Mouse (Mus musculus) stomach, embryonic 15.5 days (tissue): ENCODE results near the gene Pla1a. TPM values are rescaled to one million over a fixed set of nuclear protein-coding genes. Genes with fewer than 3 reads are reported as not detected.

Experiments used
- ATAC-seq: fragments of 200-750 bp; cut with Nextera tagmentation; 2 replicates; pipeline ENCODE4 v1.8.0; 2017; ENCODE audit warnings: low read depth, moderate number of reproducible peaks, moderate TSS enrichment; ENCODE audit not compliant: insufficient read depth, low FRiP score
- H3K27ac ChIP-seq: fragments of 300-500 bp; sonication (generic); 2 replicates; pipeline ENCODE4 v1.5.1; 2015; ENCODE audit warnings: mild to moderate bottlenecking, inconsistent platforms
- H3K27me3 ChIP-seq: fragments of 300-500 bp; sonication (generic); replicated peaks from 2 replicates; pipeline ENCODE4 v1.6.1; 2015; ENCODE audit warnings: inconsistent platforms
- H3K36me3 ChIP-seq: fragments of 300-500 bp; sonication (generic); 2 replicates; pipeline ENCODE4 v1.6.1; 2015; ENCODE audit warnings: inconsistent platforms
- H3K4me1 ChIP-seq: fragments of 300-500 bp; sonication (generic); 2 replicates; pipeline ENCODE4 v1.6.1; 2015; ENCODE audit warnings: inconsistent platforms
- H3K4me2 ChIP-seq: fragments of 300-500 bp; sonication (generic); 2 replicates; pipeline ENCODE4 v1.6.1; 2015; ENCODE audit warnings: mild to moderate bottlenecking, inconsistent platforms
- H3K4me3 ChIP-seq: fragments of 300-500 bp; sonication (generic); replicated peaks from 2 replicates; pipeline ENCODE4 v1.5.1; 2015; ENCODE audit warnings: inconsistent platforms
- H3K9ac ChIP-seq: fragments of 300-500 bp; sonication (generic); 2 replicates; pipeline ENCODE4 v1.6.1; 2015; ENCODE audit warnings: inconsistent platforms
- H3K9me3 ChIP-seq: fragments of 300-500 bp; sonication (generic); 2 replicates; pipeline ENCODE4 v1.6.1; 2016; ENCODE audit warnings: inconsistent platforms
- whole genome bisulfite sequencing: fragments of 180-500 bp; shearing (Covaris S2); methylation state at CpG from one replicate; pipeline ENCODE4 v1.1.7; 2015; 5-methylcytosine and 5-hydroxymethylcytosine counted together
- polyA plus RNA-seq: library from polyadenylated mRNA; unstranded; fragments of >200 nt; fragmentation: Nextera tagmentation; extraction: Ambion mirVana; gene quantifications from 2 replicates; pipeline ENCODE4 v1.2.1, GENCODE M21; 2015

The Pla1a gene
- polyA plus RNA-seq, 1 experiment from 2014 or later: 3.2 TPM

DNA sequence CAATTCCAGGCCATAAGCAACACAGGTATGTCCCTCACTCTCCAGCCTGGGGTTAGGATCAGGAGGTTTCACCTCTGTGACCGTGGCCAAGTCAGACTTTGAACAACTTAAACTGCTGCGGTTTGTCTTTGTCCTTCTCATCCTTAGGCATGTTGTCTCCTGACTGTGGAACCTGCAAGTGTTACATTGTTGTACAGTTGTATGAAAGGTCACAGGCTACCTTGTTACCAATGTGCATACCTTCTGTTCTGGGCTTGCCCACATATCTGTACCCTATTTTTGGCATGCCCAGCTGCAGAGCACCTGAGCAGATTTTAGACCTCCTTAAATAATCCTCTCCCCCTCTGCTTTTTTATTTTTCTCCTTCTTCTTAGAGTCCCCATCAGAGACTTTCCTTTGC, 73.7 kb downstream of the Pla1a start:
- 80% methylated on average over 2 of the region's 2 CpGs for WGBS
- H3K27me3 ChIP-seq: no peaks in the 10 kb centered on the region
- H3K4me1 ChIP-seq: peaks cover 8% of the 10 kb centered on the region
- H3K27ac ChIP-seq: no peak overlapping the region
- no peak overlapping the region for H3K9ac ChIP-seq
- no peak for ATAC-seq
- no peaks in the 10 kb centered on the region for H3K9me3 ChIP-seq
- H3K36me3 ChIP-seq: no peaks in the 10 kb centered on the region
- no peak overlapping the region for H3K4me3 ChIP-seq
- H3K4me2 ChIP-seq: no peak overlapping the region

DNA sequence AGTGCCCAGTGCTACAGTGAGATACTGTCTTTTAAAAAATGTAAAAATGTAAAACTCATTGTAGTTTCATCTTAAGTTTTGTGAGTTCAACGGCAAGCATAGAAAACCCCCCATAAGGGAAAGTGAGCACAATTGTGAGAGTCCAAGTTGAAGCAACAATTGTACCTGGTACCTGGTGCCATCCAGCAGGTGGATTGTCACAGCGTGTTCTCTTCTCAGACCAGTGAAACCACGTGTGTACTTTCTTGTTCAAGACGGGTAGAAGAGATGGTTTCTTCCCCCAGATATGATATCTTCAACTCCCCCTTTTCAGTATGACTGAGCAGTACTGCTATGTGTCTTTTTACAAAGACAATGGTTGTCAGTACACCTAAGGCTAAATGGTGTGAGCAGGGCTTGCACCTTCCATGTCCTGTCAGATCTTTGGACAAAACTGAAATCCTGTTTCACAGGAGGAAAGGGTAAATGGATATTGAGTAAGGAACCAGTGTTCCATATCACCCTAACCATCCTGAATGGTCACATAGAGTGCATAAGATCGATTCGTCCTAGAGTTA, 74.6 kb downstream of the Pla1a start:
- no peak overlapping the region for H3K9ac ChIP-seq
- H3K36me3 ChIP-seq: 0 out of 2 replicates have a peak, but pooled peaks cover 4% of the 10 kb centered on the region
- H3K9me3 ChIP-seq: no peaks in the 10 kb centered on the region
- no peak for ATAC-seq
- H3K4me1 ChIP-seq: peaks cover 8% of the 10 kb centered on the region
- 86% methylated on average over 6 of the region's 6 CpGs for WGBS
- no peak overlapping the region for H3K4me3 ChIP-seq
- H3K27me3 ChIP-seq: no peaks in the 10 kb centered on the region
- H3K4me2 ChIP-seq: no peak overlapping the region
- H3K27ac ChIP-seq: no peak overlapping the region

DNA sequence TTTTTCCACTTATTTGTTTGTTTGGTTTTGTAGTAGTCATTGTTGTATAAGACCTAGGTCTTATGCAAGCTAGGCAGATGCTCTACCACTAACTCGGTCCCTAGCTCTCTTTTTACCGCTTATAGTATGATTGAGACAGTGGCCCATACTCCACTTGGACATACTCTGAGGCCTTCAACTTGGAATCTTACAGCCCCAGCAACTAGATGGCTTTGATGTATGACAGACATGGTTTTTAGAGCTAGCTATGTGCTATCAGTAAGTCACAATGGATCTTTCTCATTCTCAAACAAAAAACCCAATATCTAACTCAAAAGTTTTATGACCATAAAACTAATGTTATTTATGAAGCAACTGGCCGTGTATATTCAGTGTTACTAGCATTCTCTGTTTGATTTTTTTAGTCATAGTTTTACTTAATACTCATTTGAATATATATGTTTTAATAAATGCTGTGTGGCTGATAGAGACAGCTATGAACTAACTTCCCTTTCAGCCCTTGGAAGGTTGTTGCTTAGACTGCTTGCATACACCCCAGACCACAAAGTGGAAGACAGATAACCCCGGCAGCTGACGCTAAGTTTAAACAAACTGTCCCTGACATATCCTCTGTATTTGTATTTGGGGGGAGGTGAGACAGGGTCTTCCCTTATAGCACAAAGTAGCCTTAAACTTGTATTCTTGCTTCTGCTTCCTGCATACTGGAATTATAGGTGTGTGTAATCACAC, 78.6 kb downstream of the Pla1a start:
- no peak for ATAC-seq
- 62% methylated on average over 5 of the region's 5 CpGs for WGBS
- Histone ChIP-seq H3K4me1 (no peaks in the 10 kb centered on the region), H3K9ac (no peak overlapping the region), H3K9me3 (no peaks in the 10 kb centered on the region), H3K27ac (no peak overlapping the region), H3K4me3 (no peak overlapping the region), H3K27me3 (no peaks in the 10 kb centered on the region), H3K36me3 (0 out of 2 replicates have a peak, but pooled peaks cover 9% of the 10 kb centered on the region), H3K4me2 (no peak overlapping the region)

DNA sequence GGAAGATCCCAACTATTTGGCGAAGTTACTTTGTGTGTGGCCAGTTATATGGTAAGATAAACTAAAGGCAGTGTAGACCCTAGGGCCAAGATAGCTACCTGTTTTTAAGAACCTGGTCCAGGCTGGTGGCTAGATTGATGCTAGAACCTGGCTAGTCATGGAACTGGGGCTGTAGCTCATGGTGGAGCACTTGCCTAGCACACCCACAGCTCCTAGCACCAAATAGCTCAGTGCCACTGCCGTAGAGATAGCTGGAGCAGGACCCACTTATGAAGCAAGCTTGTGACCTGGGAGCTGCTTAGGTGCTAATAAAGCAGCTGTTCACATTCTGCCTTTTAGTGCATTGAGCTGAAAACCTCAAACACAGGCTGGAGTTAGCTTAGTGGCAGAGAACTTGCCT, 79.3 kb downstream of the Pla1a start:
- 85% methylated on average over 2 of the region's 2 CpGs for WGBS
- H3K9me3 ChIP-seq: no peaks in the 10 kb centered on the region
- no peaks in the 10 kb centered on the region for H3K4me1 ChIP-seq
- no peak overlapping the region for H3K9ac ChIP-seq
- no peak overlapping the region for H3K27ac ChIP-seq
- no peak overlapping the region for H3K4me2 ChIP-seq
- no peaks in the 10 kb centered on the region for H3K27me3 ChIP-seq
- H3K4me3 ChIP-seq: no peak overlapping the region
- no peak for ATAC-seq
- 0 out of 2 replicates have a peak, but pooled peaks cover 9% of the 10 kb centered on the region for H3K36me3 ChIP-seq

DNA sequence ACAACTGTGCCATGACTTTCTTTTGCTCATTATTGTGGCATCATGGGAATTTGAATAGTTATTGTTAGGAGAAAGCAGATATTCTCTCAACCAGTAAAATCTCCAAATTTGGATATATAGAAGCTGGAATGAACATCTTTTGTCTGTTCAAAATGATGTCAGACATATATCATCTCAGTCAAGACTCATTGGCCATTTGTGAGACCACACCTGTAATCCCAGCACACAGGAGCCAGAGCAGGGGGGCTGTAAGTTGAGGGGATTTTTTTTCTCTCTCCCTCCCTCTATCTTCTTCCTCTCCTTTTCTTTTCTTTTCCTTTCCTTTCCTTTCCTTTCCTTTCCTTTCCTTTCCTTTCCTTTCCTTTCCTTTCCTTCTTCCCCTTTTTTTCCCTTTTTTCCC, 80.1 kb downstream of the Pla1a start:
- no peak overlapping the region for H3K9ac ChIP-seq
- no peaks in the 10 kb centered on the region for H3K27me3 ChIP-seq
- H3K4me2 ChIP-seq: no peak overlapping the region
- no peak overlapping the region for H3K4me3 ChIP-seq
- H3K9me3 ChIP-seq: no peaks in the 10 kb centered on the region
- peaks cover 4% of the 10 kb centered on the region; the same call in 1 of the 2 replicates for H3K4me1 ChIP-seq
- ATAC-seq: no peak
- H3K36me3 ChIP-seq: 0 out of 2 replicates have a peak, but pooled peaks cover 9% of the 10 kb centered on the region
- H3K27ac ChIP-seq: no peak overlapping the region

DNA sequence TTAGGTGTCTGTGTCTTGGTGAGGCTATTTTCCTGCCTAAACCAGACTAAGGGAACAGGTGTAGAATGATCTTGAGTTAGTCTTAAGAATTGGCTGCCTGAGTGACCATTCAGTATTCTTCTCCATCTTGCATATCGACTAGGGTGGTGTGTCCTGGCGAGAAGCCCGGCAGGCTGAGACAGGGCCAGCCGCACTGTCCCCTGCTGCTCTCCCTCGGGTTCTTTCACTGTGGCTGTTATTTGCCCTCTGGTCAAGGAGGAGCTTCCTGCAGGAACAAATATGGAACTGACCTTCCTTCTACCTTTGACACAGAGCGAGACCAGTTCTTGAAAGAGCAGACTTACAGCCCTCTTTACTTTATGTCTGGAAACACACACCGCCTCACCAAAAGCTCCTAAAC, 80.9 kb downstream of the Pla1a start:
- no peaks in the 10 kb centered on the region for H3K27me3 ChIP-seq
- no peak overlapping the region for H3K27ac ChIP-seq
- H3K4me2 ChIP-seq: no peak overlapping the region
- WGBS: 78% methylated on average over 7 of the region's 7 CpGs
- no peaks in the 10 kb centered on the region for H3K9me3 ChIP-seq
- peaks cover 7% of the 10 kb centered on the region; the same call in 1 of the 2 replicates for H3K4me1 ChIP-seq
- no peak for ATAC-seq
- H3K9ac ChIP-seq: no peak overlapping the region
- H3K36me3 ChIP-seq: 0 out of 2 replicates have a peak, but pooled peaks cover 9% of the 10 kb centered on the region
- no peak overlapping the region for H3K4me3 ChIP-seq

DNA sequence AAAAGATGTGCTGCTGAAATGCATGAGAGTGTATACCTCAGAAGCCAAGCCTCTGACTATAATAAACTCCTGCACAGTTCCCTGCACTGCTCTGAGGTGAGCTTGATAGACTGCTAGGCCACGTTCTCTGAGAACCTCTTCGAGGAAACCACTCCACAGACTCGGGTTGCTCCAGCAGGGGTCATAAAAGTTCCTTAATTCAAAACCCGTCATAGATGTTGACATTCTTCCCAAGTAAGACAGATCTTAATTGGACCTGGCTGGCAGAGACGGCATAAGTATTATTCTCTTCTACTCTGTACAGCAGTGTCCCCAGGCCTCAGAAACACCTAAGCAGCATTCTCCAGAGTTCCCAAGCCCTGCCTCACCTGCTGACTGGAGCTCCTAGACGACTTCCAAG, 82.0 kb downstream of the Pla1a start:
- no peak overlapping the region for H3K4me2 ChIP-seq
- H3K9me3 ChIP-seq: no peaks in the 10 kb centered on the region
- H3K27ac ChIP-seq: no peak overlapping the region
- H3K4me3 ChIP-seq: no peak overlapping the region
- peaks cover 7% of the 10 kb centered on the region; the same call in 1 of the 2 replicates for H3K4me1 ChIP-seq
- H3K27me3 ChIP-seq: no peaks in the 10 kb centered on the region
- 58% methylated on average over 6 of the region's 6 CpGs for whole genome bisulfite sequencing
- no peak for ATAC-seq
- no peak overlapping the region for H3K9ac ChIP-seq
- 0 out of 2 replicates have a peak, but pooled peaks cover 9% of the 10 kb centered on the region for H3K36me3 ChIP-seq

DNA sequence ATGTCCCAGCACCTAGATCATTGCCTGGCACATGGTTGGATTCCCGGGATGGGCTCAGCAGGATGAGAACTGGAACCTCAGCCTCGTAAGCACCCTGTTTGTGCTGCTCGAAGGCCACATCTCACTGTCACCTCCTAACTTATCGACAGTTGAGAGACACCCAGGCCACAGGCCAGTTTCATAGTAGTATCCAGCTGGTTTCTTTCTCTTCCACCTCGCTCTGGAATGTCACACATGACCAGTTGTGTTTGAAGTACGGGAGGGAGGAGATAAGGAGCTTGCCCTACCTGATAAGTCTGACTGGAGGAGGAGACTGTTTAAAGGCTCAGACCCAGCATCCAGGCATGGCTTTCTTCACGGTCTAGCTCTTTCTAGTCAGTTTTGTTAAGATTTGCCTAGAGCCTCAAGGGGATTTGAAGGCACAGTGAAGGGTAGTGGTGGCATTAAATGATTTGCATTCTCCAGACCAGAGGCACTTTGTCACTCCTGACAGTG, 82.5 kb downstream of the Pla1a start:
- Histone ChIP-seq H3K27me3 (no peaks in the 10 kb centered on the region), H3K4me1 (peaks cover 7% of the 10 kb centered on the region; the same call in 1 of the 2 replicates), H3K4me3 (no peak overlapping the region), H3K4me2 (no peak overlapping the region), H3K9me3 (no peaks in the 10 kb centered on the region), H3K9ac (no peak overlapping the region), H3K36me3 (0 out of 2 replicates have a peak, but pooled peaks cover 9% of the 10 kb centered on the region), H3K27ac (no peak overlapping the region; the same call in 1 of the 2 replicates)
- peak; percentile 63 for ATAC-seq
- 51% methylated on average over 7 of the region's 7 CpGs for WGBS

DNA sequence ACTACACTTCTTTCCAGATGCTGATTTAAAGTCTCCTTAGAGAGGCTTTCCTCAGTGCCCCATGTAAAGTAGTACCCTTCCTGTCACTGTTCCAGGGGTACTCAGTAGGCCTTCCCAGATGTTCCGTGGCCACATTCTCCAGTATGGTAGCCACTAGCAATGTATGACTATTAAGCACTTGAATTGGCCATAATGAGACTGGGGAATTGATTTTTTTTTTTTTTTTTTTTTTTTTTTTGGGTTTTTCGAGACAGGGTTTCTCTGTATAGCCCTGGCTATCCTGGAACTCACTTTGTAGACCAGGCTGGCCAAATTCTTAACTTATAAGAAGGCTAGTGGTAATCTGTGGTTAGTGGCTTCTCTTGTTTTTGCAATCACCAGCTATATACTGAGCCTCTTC, 83.1 kb downstream of the Pla1a start:
- no peak overlapping the region for H3K27ac ChIP-seq
- peaks cover 7% of the 10 kb centered on the region; the same call in 1 of the 2 replicates for H3K4me1 ChIP-seq
- H3K27me3 ChIP-seq: no peaks in the 10 kb centered on the region
- no peaks in the 10 kb centered on the region for H3K9me3 ChIP-seq
- H3K36me3 ChIP-seq: 0 out of 2 replicates have a peak, but pooled peaks cover 9% of the 10 kb centered on the region
- no peak overlapping the region for H3K4me2 ChIP-seq
- WGBS: 88% methylated on average over 2 of the region's 2 CpGs
- H3K4me3 ChIP-seq: no peak overlapping the region
- ATAC-seq: no peak
- H3K9ac ChIP-seq: no peak overlapping the region

DNA sequence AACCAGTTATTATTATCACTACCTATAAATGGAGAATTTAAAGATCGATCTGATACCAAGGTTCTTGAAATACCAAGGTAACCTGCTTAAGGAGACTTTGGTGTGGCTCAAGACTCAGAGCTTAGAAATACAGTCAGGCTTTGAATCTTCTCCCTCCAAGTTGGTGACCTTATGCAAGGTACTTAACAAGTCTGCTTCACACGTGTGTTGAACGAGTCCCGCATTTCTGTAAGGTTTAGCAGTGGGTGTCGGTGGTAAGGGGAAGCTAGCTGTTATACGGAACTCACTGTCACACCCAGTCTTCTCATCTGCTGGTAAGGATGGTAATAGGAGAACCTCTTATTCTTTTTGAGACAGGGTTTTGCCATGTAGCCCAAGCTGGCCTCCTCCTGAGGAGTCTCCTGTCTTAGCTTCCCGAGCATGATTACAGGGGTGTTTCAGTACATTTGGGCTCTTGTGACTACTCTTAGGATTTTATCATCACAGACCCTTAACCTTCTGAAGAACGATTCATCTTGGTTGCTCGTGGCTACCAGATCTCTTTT, 84.7 kb downstream of the Pla1a start:
- H3K4me2 ChIP-seq: peak overlapping the region; percentile 62; the same call in 1 of the 2 replicates
- peaks cover 7% of the 10 kb centered on the region; the same call in 1 of the 2 replicates for H3K4me1 ChIP-seq
- 0 out of 2 replicates have a peak, but pooled peaks cover 5% of the 10 kb centered on the region for H3K36me3 ChIP-seq
- H3K9ac ChIP-seq: no peak overlapping the region
- ATAC-seq: no peak
- H3K4me3 ChIP-seq: no peak overlapping the region
- no peaks in the 10 kb centered on the region for H3K27me3 ChIP-seq
- H3K9me3 ChIP-seq: no peaks in the 10 kb centered on the region
- whole genome bisulfite sequencing: 87% methylated on average over 9 of the region's 9 CpGs
- H3K27ac ChIP-seq: no peak overlapping the region

DNA sequence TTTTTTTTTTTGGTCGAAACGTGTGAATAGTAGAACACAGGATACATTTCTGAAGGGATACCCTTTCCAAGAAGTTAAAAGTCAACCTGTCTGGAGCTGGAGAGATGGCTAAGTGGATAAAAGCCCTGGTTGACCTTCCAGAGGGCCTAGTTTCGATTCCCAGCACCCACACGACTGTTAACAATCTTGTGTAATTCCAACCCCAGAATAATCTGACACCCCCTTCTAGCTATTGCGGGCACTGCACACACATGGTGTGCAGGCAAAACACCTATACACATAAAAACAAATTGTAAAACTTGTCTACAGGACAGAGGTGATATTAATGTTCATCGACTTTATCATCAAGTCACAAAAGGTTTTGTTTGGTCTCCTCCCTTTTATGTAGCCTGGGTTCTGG, 85.4 kb downstream of the Pla1a start:
- no peak for ATAC-seq
- peak overlapping the region; percentile 81; the same call in 1 of the 2 replicates for H3K9ac ChIP-seq
- H3K27me3 ChIP-seq: no peaks in the 10 kb centered on the region
- peak overlapping the region; percentile 90 for H3K4me3 ChIP-seq
- H3K27ac ChIP-seq: no peak overlapping the region
- H3K4me2 ChIP-seq: peak overlapping the region; percentile 62
- WGBS: 55% methylated on average over 6 of the region's 6 CpGs
- H3K9me3 ChIP-seq: no peaks in the 10 kb centered on the region
- H3K4me1 ChIP-seq: peaks cover 7% of the 10 kb centered on the region; the same call in 1 of the 2 replicates
- 0 out of 2 replicates have a peak, but pooled peaks cover 5% of the 10 kb centered on the region for H3K36me3 ChIP-seq
